Mouse (Mus musculus): Measurements from ENCODE around the gene Gatc.
"Not testable (repeated sequence)": the region's sequence is repeated elsewhere in the genome, so short reads cannot be mapped to it uniquely, and the experiment has no call there.

Gene Gatc

GRCm38 (mm10) chr5:115340577-115341313 is at the start of gene Gatc, which contains the start of gene Triap1:
Gatc (minus strand) TSS chr5:115341178.
Triap1 (plus strand) TSS chr5:115341225.
- peak; percentile 90 for DNase-seq (ENCODE audit: low read depth)

- not testable (repeated sequence) for DNase-seq (ENCODE audit: low read depth)
These were observed 37.9 kb upstream of the Gatc start for GRCm38 (mm10) chr5:115378882-115379281.

- DNase-seq (ENCODE audit: low read depth) = peak; percentile 41
These were observed 34.5 kb upstream of the Gatc start for GRCm38 (mm10) chr5:115375436-115375835.

- DNase-seq (ENCODE audit: low read depth) = no peak
These were observed 33.3 kb upstream of the Gatc start for GRCm38 (mm10) chr5:115374204-115374820.

- DNase-seq (ENCODE audit: low read depth) = no peak
These were observed 32.6 kb upstream of the Gatc start for GRCm38 (mm10) chr5:115373441-115374203.

- no peak for DNase-seq (ENCODE audit: low read depth)
These were observed 30.8 kb upstream of the Gatc start for GRCm38 (mm10) chr5:115371736-115372135.

- no peak for DNase-seq (ENCODE audit: low read depth)
These were observed 23.8 kb upstream of the Gatc start for GRCm38 (mm10) chr5:115364782-115365181.

GRCm38 (mm10) chr5:115362819-115363714 is 22.1 kb upstream of the Gatc start:
- no peak for DNase-seq (ENCODE audit: low read depth)

GRCm38 (mm10) chr5:115362216-115362615 is 21.2 kb upstream of the Gatc start:
- no peak for DNase-seq (ENCODE audit: low read depth)

GRCm38 (mm10) chr5:115359851-115360372 is 18.9 kb upstream of the Gatc start:
- no peak for DNase-seq (ENCODE audit: low read depth)

GRCm38 (mm10) chr5:115359438-115359837 is 18.5 kb upstream of the Gatc start:
- DNase-seq (ENCODE audit: low read depth) = peak; percentile 69

GRCm38 (mm10) chr5:115358872-115359271 is 17.9 kb upstream of the Gatc start:
- peak; percentile 87 for DNase-seq (ENCODE audit: low read depth)

GRCm38 (mm10) chr5:115355070-115355469 is 14.1 kb upstream of the Gatc start:
- DNase-seq (ENCODE audit: low read depth) = no peak

GRCm38 (mm10) chr5:115351348-115351747 is 10.4 kb upstream of the Gatc start:
- DNase-seq (ENCODE audit: low read depth) = no peak

- DNase-seq (ENCODE audit: low read depth) = no peak
These were observed 8.2 kb upstream of the Gatc start for GRCm38 (mm10) chr5:115349225-115349555.

GRCm38 (mm10) chr5:115348546-115349224 is 7.7 kb upstream of the Gatc start, which contains the start of gene Cox6a1:
Cox6a1 (minus strand) TSS chr5:115348981.
- DNase-seq (ENCODE audit: low read depth) = peak; percentile 98

GRCm38 (mm10) chr5:115347564-115347963 is 6.6 kb upstream of the Gatc start:
- peak; percentile 93 for DNase-seq (ENCODE audit: low read depth)

GRCm38 (mm10) chr5:115341314-115342165 is 562 bp upstream of the Gatc start:
- DNase-seq (ENCODE audit: low read depth) = peak; percentile 33

GRCm38 (mm10) chr5:115340007-115340406 is 971 bp downstream of the Gatc start:
- no peak for DNase-seq (ENCODE audit: low read depth)

- DNase-seq (ENCODE audit: low read depth) = no peak
These were observed 7.4 kb downstream of the Gatc start for GRCm38 (mm10) chr5:115333626-115334025.

All from 416B (cell line).